Mouse (Mus musculus) midbrain, embryonic 15.5 days (tissue): ENCODE measurements around the gene Fkbp5. TPM values are rescaled to one million over a fixed set of nuclear protein-coding genes. Genes with fewer than 3 reads are reported as not detected.
"Not testable (repeated sequence)": the region's sequence is repeated elsewhere in the genome, so short reads cannot be mapped to it uniquely, and the experiment has no call there.

Experiments used
- ATAC-seq: fragments of 200-750 bp; cut with Nextera tagmentation; replicated peaks from 2 replicates; pipeline ENCODE4 v1.8.0; 2017; ENCODE audit warnings: moderate TSS enrichment
- H3K27ac ChIP-seq: fragments of 300-500 bp; sonication (generic); 2 replicates; pipeline ENCODE4 v1.5.1; 2015; ENCODE audit warnings: mild to moderate bottlenecking, inconsistent platforms
- H3K27me3 ChIP-seq: fragments of 300-500 bp; sonication (generic); replicated peaks from 2 replicates; pipeline ENCODE4 v1.6.1; 2015; ENCODE audit warnings: inconsistent platforms
- H3K36me3 ChIP-seq: fragments of 300-500 bp; sonication (generic); replicated peaks from 2 replicates; pipeline ENCODE4 v1.6.1; 2015; ENCODE audit warnings: inconsistent platforms
- H3K4me1 ChIP-seq: fragments of 300-500 bp; sonication (generic); 2 replicates; pipeline ENCODE4 v1.6.1; 2015; ENCODE audit warnings: inconsistent platforms
- H3K4me2 ChIP-seq: fragments of 300-500 bp; sonication (generic); 2 replicates; pipeline ENCODE4 v1.6.1; 2015; ENCODE audit warnings: inconsistent platforms, mild to moderate bottlenecking, moderate library complexity
- H3K4me3 ChIP-seq: fragments of 300-500 bp; sonication (generic); 2 replicates; pipeline ENCODE4 v1.5.1; 2015; ENCODE audit warnings: mild to moderate bottlenecking, inconsistent platforms
- H3K9ac ChIP-seq: fragments of 300-500 bp; sonication (generic); 2 replicates; pipeline ENCODE4 v1.6.1; 2015; ENCODE audit warnings: mild to moderate bottlenecking, inconsistent platforms
- H3K9me3 ChIP-seq: fragments of 300-500 bp; sonication (generic); 2 replicates; pipeline ENCODE4 v1.6.1; 2016; ENCODE audit warnings: inconsistent platforms
- WGBS: fragments of 180-500 bp; shearing (Covaris S2); methylation state at CpG from one replicate; pipeline ENCODE4 v1.1.7; 2015; ENCODE audit warnings: mixed read lengths; 5-methylcytosine and 5-hydroxymethylcytosine counted together
- polyA plus RNA-seq: library from polyadenylated mRNA; unstranded; fragments of >200 nt; fragmentation: Nextera tagmentation; extraction: Ambion mirVana; gene quantifications from 2 replicates; pipeline ENCODE4 v1.2.1, GENCODE M21; 2015

The Fkbp5 gene
- polyA plus RNA-seq, 1 experiment from 2014 or later, result 39.8 TPM

- Histone ChIP-seq H3K9me3 (no peaks in the 10 kb centered on the region), H3K4me2 (no peak overlapping the region), H3K27ac (no peak overlapping the region), H3K4me3 (no peak overlapping the region), H3K36me3 (no peaks in the 10 kb centered on the region), H3K27me3 (no peaks in the 10 kb centered on the region), H3K4me1 (no peaks in the 10 kb centered on the region), H3K9ac (no peak overlapping the region)
- 83% methylated on average over 12 of the region's 12 CpGs for WGBS
- ATAC-seq, result no peak
Observed at GRCm38 (mm10) chr17:28420229-28421051, 96.9 kb downstream of the Fkbp5 start.

- 77% methylated on average over 6 of the region's 6 CpGs for WGBS
- no peak overlapping the region for H3K4me3 ChIP-seq
- no peaks in the 10 kb centered on the region for H3K9me3 ChIP-seq
- no peak overlapping the region for H3K9ac ChIP-seq
- H3K4me1 ChIP-seq, result no peaks in the 10 kb centered on the region
- ATAC-seq, result no peak
- no peak overlapping the region for H3K4me2 ChIP-seq
- H3K27me3 ChIP-seq, result no peaks in the 10 kb centered on the region
- H3K27ac ChIP-seq, result no peak overlapping the region
- no peaks in the 10 kb centered on the region for H3K36me3 ChIP-seq
Observed at GRCm38 (mm10) chr17:28419636-28420035, 97.7 kb downstream of the Fkbp5 start.

GRCm38 (mm10) chr17:28418954-28419353 lies 98.4 kb downstream of the Fkbp5 start:
- Histone ChIP-seq H3K4me3 (no peak overlapping the region), H3K36me3 (no peaks in the 10 kb centered on the region), H3K4me2 (no peak overlapping the region), H3K27ac (no peak overlapping the region), H3K9ac (no peak overlapping the region), H3K4me1 (no peaks in the 10 kb centered on the region), H3K27me3 (no peaks in the 10 kb centered on the region), H3K9me3 (no peaks in the 10 kb centered on the region)
- ATAC-seq, result no peak
- WGBS, result 87% methylated on average over 1 of the region's 1 CpGs

GRCm38 (mm10) chr17:28418481-28418880 lies 98.8 kb downstream of the Fkbp5 start:
- not testable (repeated sequence) for H3K36me3 ChIP-seq, H3K27ac ChIP-seq, H3K27me3 ChIP-seq, H3K4me2 ChIP-seq, H3K4me1 ChIP-seq, H3K4me3 ChIP-seq, H3K9me3 ChIP-seq, ATAC-seq, H3K9ac ChIP-seq

GRCm38 (mm10) chr17:28417771-28418170 lies 99.6 kb downstream of the Fkbp5 start:
- no peaks in the 10 kb centered on the region for H3K27me3 ChIP-seq
- no peaks in the 10 kb centered on the region for H3K9me3 ChIP-seq
- 0 out of 2 replicates have a peak, but pooled peaks cover 4% of the 10 kb centered on the region for H3K36me3 ChIP-seq
- no peak overlapping the region for H3K4me2 ChIP-seq
- H3K4me3 ChIP-seq, result no peak overlapping the region
- no peak overlapping the region for H3K9ac ChIP-seq
- 92% methylated on average over 5 of the region's 5 CpGs for WGBS
- H3K27ac ChIP-seq, result no peak overlapping the region
- H3K4me1 ChIP-seq, result no peaks in the 10 kb centered on the region
- ATAC-seq, result no peak

- Histone ChIP-seq H3K27ac (no peak overlapping the region), H3K36me3 (peaks cover 8% of the 10 kb centered on the region; the same call in 1 of the 2 replicates), H3K9me3 (no peaks in the 10 kb centered on the region), H3K4me2 (no peak overlapping the region), H3K27me3 (no peaks in the 10 kb centered on the region), H3K4me1 (no peaks in the 10 kb centered on the region), H3K9ac (no peak overlapping the region), H3K4me3 (no peak overlapping the region)
- 98% methylated on average over 5 of the region's 5 CpGs for WGBS
- no peak for ATAC-seq
Observed at GRCm38 (mm10) chr17:28415271-28415670, 102.1 kb downstream of the Fkbp5 start.

GRCm38 (mm10) chr17:28411381-28411960 lies 105.9 kb downstream of the Fkbp5 start:
- H3K4me2 ChIP-seq, result no peak overlapping the region
- H3K27me3 ChIP-seq, result no peaks in the 10 kb centered on the region
- no peaks in the 10 kb centered on the region for H3K4me1 ChIP-seq
- H3K9ac ChIP-seq, result no peak overlapping the region
- H3K27ac ChIP-seq, result no peak overlapping the region
- H3K36me3 ChIP-seq, result peaks cover 10% of the 10 kb centered on the region; the same call in 1 of the 2 replicates
- ATAC-seq, result no peak
- H3K4me3 ChIP-seq, result no peak overlapping the region
- WGBS, result 84% methylated on average over 10 of the region's 10 CpGs
- no peaks in the 10 kb centered on the region for H3K9me3 ChIP-seq

GRCm38 (mm10) chr17:28410731-28411130 lies 106.6 kb downstream of the Fkbp5 start:
- no peaks in the 10 kb centered on the region for H3K4me1 ChIP-seq
- peaks cover 10% of the 10 kb centered on the region; the same call in 1 of the 2 replicates for H3K36me3 ChIP-seq
- H3K9me3 ChIP-seq, result no peaks in the 10 kb centered on the region
- 86% methylated on average over 4 of the region's 4 CpGs for WGBS
- no peak overlapping the region for H3K9ac ChIP-seq
- no peak for ATAC-seq
- H3K27ac ChIP-seq, result no peak overlapping the region
- no peaks in the 10 kb centered on the region for H3K27me3 ChIP-seq
- H3K4me3 ChIP-seq, result no peak overlapping the region
- no peak overlapping the region for H3K4me2 ChIP-seq

- 84% methylated on average over 5 of the region's 5 CpGs for WGBS
- ATAC-seq, result no peak
- Histone ChIP-seq H3K27me3 (no peaks in the 10 kb centered on the region), H3K27ac (no peak overlapping the region), H3K4me3 (no peak overlapping the region), H3K4me2 (no peak overlapping the region), H3K4me1 (no peaks in the 10 kb centered on the region), H3K9me3 (no peaks in the 10 kb centered on the region), H3K36me3 (peaks cover 10% of the 10 kb centered on the region; the same call in 1 of the 2 replicates), H3K9ac (no peak overlapping the region)
Observed at GRCm38 (mm10) chr17:28408251-28408918, 108.9 kb downstream of the Fkbp5 start.

- 47% methylated on average over 15 of the region's 15 CpGs for WGBS
- peak; percentile 73; the same call in 1 of the 2 replicates for ATAC-seq
- Histone ChIP-seq H3K4me2 (no peak overlapping the region), H3K4me3 (no peak overlapping the region), H3K9ac (no peak overlapping the region), H3K36me3 (peaks cover 8% of the 10 kb centered on the region; the same call in 1 of the 2 replicates), H3K4me1 (no peaks in the 10 kb centered on the region), H3K27me3 (no peaks in the 10 kb centered on the region), H3K27ac (0 out of 2 replicates have a peak overlapping the region, but pooled peaks have one; percentile 13), H3K9me3 (no peaks in the 10 kb centered on the region)
Observed at GRCm38 (mm10) chr17:28407418-28408250, 109.7 kb downstream of the Fkbp5 start.

GRCm38 (mm10) chr17:28406471-28406870 lies 110.9 kb downstream of the Fkbp5 start:
- Histone ChIP-seq H3K27ac (no peak overlapping the region), H3K36me3 (peaks cover 8% of the 10 kb centered on the region; the same call in 1 of the 2 replicates), H3K27me3 (no peaks in the 10 kb centered on the region), H3K9ac (no peak overlapping the region), H3K4me2 (no peak overlapping the region), H3K4me3 (no peak overlapping the region), H3K4me1 (no peaks in the 10 kb centered on the region), H3K9me3 (no peaks in the 10 kb centered on the region)
- WGBS, result 90% methylated on average over 7 of the region's 7 CpGs
- no peak for ATAC-seq

GRCm38 (mm10) chr17:28404745-28405144 lies 112.6 kb downstream of the Fkbp5 start:
- H3K27ac ChIP-seq, ATAC-seq, H3K36me3 ChIP-seq, H3K9me3 ChIP-seq, H3K4me3 ChIP-seq, H3K4me1 ChIP-seq, H3K4me2 ChIP-seq, H3K9ac ChIP-seq, H3K27me3 ChIP-seq: not testable (repeated sequence)
- WGBS, result 100% methylated on average over 2 of the region's 2 CpGs
